Mouse (Mus musculus) lung, postnatal 4 days (tissue): ENCODE results near the gene Carmil2.

Source experiments
- DNase-seq, 2 experiments: peaks; one replicate each; pipeline ENCODE4 v3.0.0; 2021

The Carmil2 gene

DNA sequence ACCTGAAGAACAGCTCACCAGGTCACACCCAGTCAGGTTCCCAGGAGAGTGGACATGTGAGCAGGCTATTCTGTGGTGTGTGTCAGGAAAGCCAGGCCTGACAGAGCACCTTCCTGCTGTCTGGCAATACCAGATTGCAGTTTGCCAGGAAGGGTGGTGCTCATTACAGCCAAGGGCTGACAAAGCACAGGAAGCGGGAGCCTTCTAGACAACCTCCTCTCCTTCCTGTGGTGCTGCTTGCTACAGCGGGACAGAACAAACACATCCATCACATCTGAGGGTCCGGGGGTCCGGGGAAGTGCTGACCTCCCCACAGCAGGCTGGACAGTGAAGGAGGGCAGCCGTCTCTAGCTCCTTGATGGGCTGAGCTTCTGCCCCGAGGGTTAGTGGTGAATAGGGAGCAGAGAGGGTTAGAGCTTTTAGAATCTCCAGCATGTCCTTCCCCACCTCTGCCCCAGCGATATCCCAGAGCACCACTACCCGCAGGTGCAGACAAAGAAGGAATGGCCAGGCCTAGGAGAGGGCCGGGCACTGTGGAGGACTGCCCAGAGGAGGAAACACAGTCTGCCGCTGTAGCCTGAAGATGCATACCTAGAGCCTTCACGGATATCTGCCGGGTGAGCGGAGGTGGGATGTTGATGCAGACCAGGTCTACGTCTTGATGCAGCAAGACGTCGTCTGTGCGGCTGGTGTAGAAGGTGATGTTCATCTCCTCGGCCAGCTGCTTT, 41.5 kb downstream of the Carmil2 start:
- DNase-seq: peak; percentile 67 to 83

GRCm38 (mm10) chr8:105732186-105732585, 46.1 kb downstream of the Carmil2 start:
- DNase-seq: no peak

GRCm38 (mm10) chr8:105739216-105739615, 53.1 kb downstream of the Carmil2 start:
- no peak for DNase-seq

DNA sequence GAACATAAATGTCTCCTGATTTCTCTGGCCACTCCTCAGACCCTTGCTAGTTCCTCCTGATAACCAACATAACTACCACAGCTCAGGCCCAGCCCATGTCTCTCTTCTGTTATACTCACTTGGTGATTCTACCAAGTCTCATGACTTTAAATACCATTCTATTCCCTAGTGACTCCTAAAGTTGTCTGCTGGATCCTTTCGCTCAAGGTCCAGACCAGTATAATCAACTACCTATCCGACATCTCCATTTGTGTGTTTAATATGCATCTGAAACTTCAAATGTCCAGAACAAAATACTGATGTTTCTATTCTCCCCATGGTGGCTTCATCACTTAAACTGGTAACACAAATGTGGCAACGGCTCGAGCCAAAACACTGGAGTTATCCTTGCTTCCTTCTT, 57.2 kb downstream of the Carmil2 start:
- no peak for DNase-seq
